Mouse (Mus musculus) neural tube, embryonic 15.5 days (tissue): ENCODE data around the gene Adgra3. TPM values are rescaled to one million over a fixed set of nuclear protein-coding genes. Genes with fewer than 3 reads are reported as not detected.

Experiments
- ATAC-seq: fragments of 200-750 bp; cut with Nextera tagmentation; 2 replicates; pipeline ENCODE4 v1.8.0; 2017; ENCODE audit warnings: mild to moderate bottlenecking, moderate TSS enrichment, moderate library complexity; ENCODE audit not compliant: low FRiP score
- H3K27ac ChIP-seq: fragments of 300-500 bp; sonication (generic); replicated peaks from 2 replicates; pipeline ENCODE4 v1.5.1; 2015; ENCODE audit warnings: mild to moderate bottlenecking, inconsistent platforms
- H3K27me3 ChIP-seq: fragments of 300-500 bp; sonication (generic); replicated peaks from 2 replicates; pipeline ENCODE4 v1.6.1; 2015; ENCODE audit warnings: inconsistent platforms
- H3K36me3 ChIP-seq: fragments of 300-500 bp; sonication (generic); 2 replicates; pipeline ENCODE4 v1.6.1; 2015; ENCODE audit warnings: inconsistent platforms
- H3K4me1 ChIP-seq: fragments of 300-500 bp; sonication (generic); 2 replicates; pipeline ENCODE4 v1.6.1; 2015; ENCODE audit warnings: inconsistent platforms
- H3K4me2 ChIP-seq: fragments of 300-500 bp; sonication (generic); 2 replicates; pipeline ENCODE4 v1.6.1; 2015; ENCODE audit warnings: inconsistent platforms, mild to moderate bottlenecking, moderate library complexity
- H3K4me3 ChIP-seq: fragments of 300-500 bp; sonication (generic); replicated peaks from 2 replicates; pipeline ENCODE4 v1.5.1; 2015; ENCODE audit warnings: mild to moderate bottlenecking, inconsistent platforms
- H3K9ac ChIP-seq: fragments of 300-500 bp; sonication (generic); replicated peaks from 2 replicates; pipeline ENCODE4 v1.6.1; 2015; ENCODE audit warnings: mild to moderate bottlenecking, inconsistent platforms
- H3K9me3 ChIP-seq: fragments of 300-500 bp; sonication (generic); replicated peaks from 2 replicates; pipeline ENCODE4 v1.6.1; 2016; ENCODE audit warnings: inconsistent platforms
- WGBS: fragments of 180-500 bp; shearing (Covaris S2); methylation state at CpG from one replicate; pipeline ENCODE4 v1.1.7; 2015; ENCODE audit warnings: mixed read lengths; 5-methylcytosine and 5-hydroxymethylcytosine counted together
- polyA plus RNA-seq: library from polyadenylated mRNA; unstranded; fragments of >200 nt; fragmentation: Nextera tagmentation; extraction: Ambion mirVana; gene quantifications from 2 replicates; pipeline ENCODE4 v1.2.1, GENCODE M21; 2015

Gene Adgra3
- polyA plus RNA-seq = 12.1 and 13.8 TPM in 2 replicates

GRCm38 (mm10) chr5:50058421-50059286 lies at the start of gene Adgra3:
Gene Adgra3, minus strand, starts transcription at chr5:50059006.
- Histone ChIP-seq H3K4me1 (peaks cover 32% of the 10 kb centered on the region), H3K4me3 (peak within 1 kb of the TSS; percentile 73), H3K9ac (peak within 1 kb of the TSS; percentile 92), H3K36me3 (no peaks in the 10 kb centered on the region), H3K27me3 (no peaks in the 10 kb centered on the region), H3K27ac (peak within 1 kb of the TSS; percentile 74), H3K9me3 (no peaks in the 10 kb centered on the region), H3K4me2 (peak within 1 kb of the TSS; percentile 80)
- ATAC-seq = peak; percentile 89
- under 1% methylated on average over 93 of the region's 113 CpGs for WGBS

- 65% methylated on average over 1 of the region's 1 CpGs for WGBS
- no peak overlapping the region for H3K27ac ChIP-seq
- no peaks in the 10 kb centered on the region for H3K27me3 ChIP-seq
- no peaks in the 10 kb centered on the region for H3K4me1 ChIP-seq
- no peak for ATAC-seq
- H3K4me3 ChIP-seq = no peak overlapping the region
- no peak overlapping the region for H3K4me2 ChIP-seq
- no peaks in the 10 kb centered on the region for H3K9me3 ChIP-seq
- no peak overlapping the region for H3K9ac ChIP-seq
- no peaks in the 10 kb centered on the region for H3K36me3 ChIP-seq
Measured at GRCm38 (mm10) chr5:50083441-50083840, 24.6 kb upstream of the Adgra3 start.

GRCm38 (mm10) chr5:50074245-50074644 lies 15.4 kb upstream of the Adgra3 start:
- Histone ChIP-seq H3K4me3 (no peak overlapping the region), H3K27me3 (no peaks in the 10 kb centered on the region), H3K4me1 (no peaks in the 10 kb centered on the region), H3K4me2 (no peak overlapping the region), H3K9ac (no peak overlapping the region), H3K36me3 (no peaks in the 10 kb centered on the region), H3K9me3 (no peaks in the 10 kb centered on the region), H3K27ac (no peak overlapping the region)
- ATAC-seq = no peak

GRCm38 (mm10) chr5:50064236-50064635 lies 5.4 kb upstream of the Adgra3 start:
- Histone ChIP-seq H3K27ac (no peak overlapping the region), H3K36me3 (no peaks in the 10 kb centered on the region), H3K27me3 (no peaks in the 10 kb centered on the region), H3K9ac (no peak overlapping the region), H3K9me3 (no peaks in the 10 kb centered on the region), H3K4me3 (no peak overlapping the region), H3K4me2 (no peak overlapping the region), H3K4me1 (peaks cover 5% of the 10 kb centered on the region)
- ATAC-seq = no peak
- 88% methylated on average over 3 of the region's 3 CpGs for WGBS

GRCm38 (mm10) chr5:50059586-50059985 lies 780 bp upstream of the Adgra3 start:
- Histone ChIP-seq H3K36me3 (no peaks in the 10 kb centered on the region), H3K4me3 (peak overlapping the region; percentile 73), H3K27ac (no peak overlapping the region), H3K27me3 (no peaks in the 10 kb centered on the region), H3K9me3 (no peaks in the 10 kb centered on the region), H3K9ac (no peak overlapping the region), H3K4me2 (peak overlapping the region; percentile 80), H3K4me1 (peaks cover 32% of the 10 kb centered on the region)
- no peak for ATAC-seq
- 92% methylated on average over 7 of the region's 7 CpGs for WGBS

- Histone ChIP-seq H3K9ac (peak overlapping the region; percentile 92), H3K4me2 (peak overlapping the region; percentile 80), H3K9me3 (no peaks in the 10 kb centered on the region), H3K4me3 (peak overlapping the region; percentile 73), H3K4me1 (peaks cover 32% of the 10 kb centered on the region), H3K36me3 (no peaks in the 10 kb centered on the region), H3K27me3 (no peaks in the 10 kb centered on the region), H3K27ac (peak overlapping the region; percentile 74)
- 2% methylated on average over 26 of the region's 26 CpGs for WGBS
- peak; percentile 56 for ATAC-seq
Measured at GRCm38 (mm10) chr5:50057612-50058420, 990 bp downstream of the Adgra3 start.

GRCm38 (mm10) chr5:50052456-50052855 lies 6.3 kb downstream of the Adgra3 start:
- WGBS = 66% methylated on average over 4 of the region's 4 CpGs
- Histone ChIP-seq H3K27me3 (no peaks in the 10 kb centered on the region), H3K4me1 (peaks cover 37% of the 10 kb centered on the region), H3K4me2 (no peak overlapping the region), H3K36me3 (no peaks in the 10 kb centered on the region), H3K9ac (no peak overlapping the region), H3K9me3 (no peaks in the 10 kb centered on the region), H3K4me3 (no peak overlapping the region), H3K27ac (no peak overlapping the region)
- no peak for ATAC-seq

- Histone ChIP-seq H3K9me3 (no peaks in the 10 kb centered on the region), H3K9ac (no peak overlapping the region), H3K27ac (no peak overlapping the region), H3K4me3 (no peak overlapping the region), H3K4me2 (no peak overlapping the region), H3K36me3 (no peaks in the 10 kb centered on the region), H3K27me3 (no peaks in the 10 kb centered on the region), H3K4me1 (peaks cover 24% of the 10 kb centered on the region)
- ATAC-seq = peak; percentile 28; the same call in 1 of the 2 replicates
- 51% methylated on average over 21 of the region's 21 CpGs for WGBS
Measured at GRCm38 (mm10) chr5:50050668-50051425, 8.0 kb downstream of the Adgra3 start.

- H3K9me3 ChIP-seq = no peaks in the 10 kb centered on the region
- no peak overlapping the region for H3K27ac ChIP-seq
- H3K9ac ChIP-seq = no peak overlapping the region
- 23% methylated on average over 3 of the region's 3 CpGs for WGBS
- H3K4me3 ChIP-seq = no peak overlapping the region
- no peaks in the 10 kb centered on the region for H3K27me3 ChIP-seq
- no peak overlapping the region for H3K4me2 ChIP-seq
- peaks cover 21% of the 10 kb centered on the region for H3K4me1 ChIP-seq
- ATAC-seq = no peak
- H3K36me3 ChIP-seq = no peaks in the 10 kb centered on the region
Measured at GRCm38 (mm10) chr5:50050037-50050436, 8.8 kb downstream of the Adgra3 start.

- Histone ChIP-seq H3K9ac (no peak overlapping the region), H3K4me2 (no peak overlapping the region), H3K36me3 (no peaks in the 10 kb centered on the region), H3K27me3 (no peaks in the 10 kb centered on the region), H3K4me3 (no peak overlapping the region), H3K4me1 (peaks cover 21% of the 10 kb centered on the region), H3K9me3 (no peaks in the 10 kb centered on the region), H3K27ac (no peak overlapping the region)
- ATAC-seq = no peak
- WGBS = 43% methylated on average over 8 of the region's 8 CpGs
Measured at GRCm38 (mm10) chr5:50049506-50049905, 9.3 kb downstream of the Adgra3 start.

- Histone ChIP-seq H3K4me3 (no peak overlapping the region), H3K27ac (no peak overlapping the region), H3K4me2 (no peak overlapping the region), H3K9ac (no peak overlapping the region), H3K27me3 (no peaks in the 10 kb centered on the region), H3K36me3 (no peaks in the 10 kb centered on the region), H3K9me3 (no peaks in the 10 kb centered on the region), H3K4me1 (peaks cover 21% of the 10 kb centered on the region)
- no peak for ATAC-seq
- 72% methylated on average over 7 of the region's 7 CpGs for WGBS
Measured at GRCm38 (mm10) chr5:50048960-50049359, 9.8 kb downstream of the Adgra3 start.
